Mouse (Mus musculus): ENCODE data around the gene March8. TPM values are rescaled to one million over a fixed set of nuclear protein-coding genes. Genes with fewer than 3 reads are reported as not detected.

March8 gene
- polyA plus RNA-seq, 1 experiment from 2014 or later: 68.5 TPM

- 95% methylated on average over 1 of the region's 1 CpGs for WGBS
Measured at GRCm38 (mm10) chr6:116374136-116374535, 36.3 kb downstream of the March8 start.

GRCm38 (mm10) chr6:116374618-116375017, 36.8 kb downstream of the March8 start:
- ATAC-seq: no peak
- Histone ChIP-seq H3K9me3 (no peaks in the 10 kb centered on the region), H3K4me2 (replicated peaks) (no peak overlapping the region)

More at GRCm38 (mm10) chr6:116374136-116374535, 36.3 kb downstream of the March8 start:
- no peak overlapping the region for H3K27ac ChIP-seq
- no peaks in the 10 kb centered on the region for H3K36me3 ChIP-seq
- no peaks in the 10 kb centered on the region for H3K9me3 ChIP-seq
- ATAC-seq: no peak
- 0 out of 2 replicates have a peak, but pooled peaks cover 4% of the 10 kb centered on the region for H3K4me1 ChIP-seq (replicated peaks)
- H3K4me3 ChIP-seq (replicated peaks): no peak overlapping the region
- no peaks in the 10 kb centered on the region for H3K27me3 ChIP-seq
- no peak overlapping the region for H3K9ac ChIP-seq (replicated peaks)
- no peak overlapping the region for H3K4me2 ChIP-seq (replicated peaks)

GRCm38 (mm10) chr6:116378892-116379291, 41.1 kb downstream of the March8 start:
- Histone ChIP-seq H3K27ac (no peak overlapping the region), H3K9me3 (no peaks in the 10 kb centered on the region), H3K4me2 (replicated peaks) (no peak overlapping the region), H3K36me3 (no peaks in the 10 kb centered on the region; the same call in 1 of the 2 replicates), H3K4me3 (replicated peaks) (no peak overlapping the region), H3K4me1 (replicated peaks) (peaks cover 11% of the 10 kb centered on the region), H3K27me3 (no peaks in the 10 kb centered on the region), H3K9ac (replicated peaks) (no peak overlapping the region)
- no peak for ATAC-seq
- 95% methylated on average over 7 of the region's 7 CpGs for WGBS

More at GRCm38 (mm10) chr6:116374618-116375017, 36.8 kb downstream of the March8 start:
- Histone ChIP-seq H3K4me1 (replicated peaks) (0 out of 2 replicates have a peak, but pooled peaks cover 4% of the 10 kb centered on the region), H3K4me3 (replicated peaks) (no peak overlapping the region), H3K27me3 (no peaks in the 10 kb centered on the region), H3K27ac (no peak overlapping the region), H3K36me3 (no peaks in the 10 kb centered on the region; the same call in 1 of the 2 replicates), H3K9ac (replicated peaks) (no peak overlapping the region)

DNA sequence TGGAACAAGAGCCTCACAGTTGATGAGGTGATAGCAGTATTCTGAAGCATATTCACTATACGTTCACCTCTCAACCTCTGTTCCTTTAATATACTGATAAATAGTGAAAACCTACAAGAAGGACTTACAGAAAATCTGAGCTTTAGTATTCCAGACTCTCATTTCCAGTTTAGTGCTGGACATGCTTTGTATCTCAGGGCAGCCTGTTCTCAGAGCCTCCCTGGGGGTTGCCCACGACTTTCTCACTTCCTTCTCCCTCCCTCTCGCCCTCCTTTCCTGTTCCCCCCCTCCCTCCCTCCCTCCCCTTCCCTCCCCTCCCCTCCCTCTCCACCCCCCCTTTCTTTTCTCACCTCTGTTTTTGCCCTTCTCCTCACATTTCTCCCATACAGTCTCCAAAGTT, 42.3 kb downstream of the March8 start:
- ATAC-seq: no peak
- Histone ChIP-seq H3K9ac (replicated peaks) (no peak overlapping the region), H3K9me3 (no peaks in the 10 kb centered on the region), H3K27me3 (no peaks in the 10 kb centered on the region), H3K4me2 (replicated peaks) (no peak overlapping the region), H3K4me1 (replicated peaks) (peaks cover 15% of the 10 kb centered on the region), H3K36me3 (no peaks in the 10 kb centered on the region; the same call in 1 of the 2 replicates), H3K27ac (no peak overlapping the region), H3K4me3 (replicated peaks) (no peak overlapping the region)
- WGBS: 56% methylated on average over 3 of the region's 3 CpGs

DNA sequence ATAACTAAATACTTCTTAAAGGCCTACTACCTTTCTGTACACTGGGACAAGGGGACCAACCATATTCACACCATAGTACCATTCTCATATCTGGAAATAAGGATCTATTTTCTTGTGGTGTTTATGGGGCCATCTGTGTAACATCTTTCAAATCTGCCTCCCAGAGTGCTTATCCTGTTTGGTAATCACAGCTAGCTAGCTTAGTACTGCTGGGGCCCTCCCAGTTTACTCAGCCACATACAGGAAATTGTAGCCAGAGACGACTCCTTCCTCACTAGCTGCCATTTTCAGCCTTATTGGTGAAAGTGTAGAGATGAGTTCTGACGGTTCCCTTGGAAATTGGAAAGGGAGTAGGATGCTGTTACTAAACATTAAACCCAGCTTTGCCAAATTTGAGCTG, 43.8 kb downstream of the March8 start:
- Histone ChIP-seq H3K4me1 (replicated peaks) (peaks cover 28% of the 10 kb centered on the region), H3K27me3 (no peaks in the 10 kb centered on the region), H3K9ac (replicated peaks) (no peak overlapping the region), H3K4me2 (replicated peaks) (no peak overlapping the region), H3K36me3 (no peaks in the 10 kb centered on the region; the same call in 1 of the 2 replicates), H3K27ac (no peak overlapping the region), H3K4me3 (replicated peaks) (no peak overlapping the region), H3K9me3 (no peaks in the 10 kb centered on the region)
- no peak for ATAC-seq
- WGBS: 84% methylated on average over 2 of the region's 2 CpGs

- ATAC-seq: peak; percentile 46; the same call in 1 of the 2 replicates
- H3K27ac ChIP-seq: peak overlapping the region; percentile 42; the same call in 1 of the 2 replicates
- H3K36me3 ChIP-seq: no peaks in the 10 kb centered on the region; the same call in 1 of the 2 replicates
- no peak overlapping the region for H3K4me2 ChIP-seq (replicated peaks)
- no peaks in the 10 kb centered on the region for H3K27me3 ChIP-seq
- H3K4me3 ChIP-seq (replicated peaks): no peak overlapping the region
- no peak overlapping the region for H3K9ac ChIP-seq (replicated peaks)
- 55% methylated on average over 10 of the region's 10 CpGs for WGBS
- no peaks in the 10 kb centered on the region for H3K9me3 ChIP-seq
- peaks cover 31% of the 10 kb centered on the region for H3K4me1 ChIP-seq (replicated peaks)
Measured at GRCm38 (mm10) chr6:116383582-116383981, 45.8 kb downstream of the March8 start.

DNA sequence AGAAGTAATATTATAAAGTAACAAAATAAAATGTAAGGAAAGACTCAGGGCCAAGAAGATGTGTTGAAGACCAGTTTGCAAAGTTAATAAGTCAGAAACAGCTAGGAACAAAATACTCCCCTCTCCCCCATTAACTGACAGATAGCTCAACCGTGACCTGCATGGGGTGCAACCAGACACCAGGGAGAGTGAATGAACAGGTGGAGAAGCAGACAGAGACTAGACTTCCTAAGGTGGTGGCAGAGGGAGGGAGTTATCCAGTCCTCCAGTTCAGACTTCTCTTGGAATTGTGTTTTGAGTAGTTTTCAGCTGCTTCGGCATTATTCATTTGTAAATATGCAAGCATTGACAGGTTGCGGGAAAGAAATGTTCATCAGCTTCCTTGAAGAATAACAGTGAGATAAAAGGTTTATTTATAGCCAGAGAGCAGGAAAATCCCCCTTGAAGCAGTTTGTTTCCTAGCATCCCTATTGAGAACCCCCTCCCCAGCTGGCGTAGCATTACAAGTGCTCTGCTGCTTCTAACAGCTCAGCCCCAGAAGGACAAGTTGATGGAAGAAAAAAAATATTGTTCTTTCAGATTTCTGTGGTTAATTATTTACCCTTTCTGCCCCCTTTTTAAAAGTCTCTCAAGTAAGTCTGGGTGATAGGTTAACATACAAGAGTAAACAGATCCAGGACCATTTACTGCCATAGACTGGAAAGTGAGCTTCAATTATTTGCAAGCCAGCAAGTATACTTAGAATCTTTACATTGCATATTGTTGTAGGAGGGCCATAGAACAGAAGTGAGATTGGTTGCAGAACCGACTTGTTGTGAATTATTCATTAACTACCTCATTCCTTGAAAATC, 47.6 kb downstream of the March8 start:
- Histone ChIP-seq H3K27me3 (no peaks in the 10 kb centered on the region), H3K4me3 (replicated peaks) (no peak overlapping the region), H3K9ac (replicated peaks) (peak overlapping the region; percentile 47; the same call in 1 of the 2 replicates), H3K27ac (peak overlapping the region; percentile 79), H3K4me2 (replicated peaks) (peak overlapping the region; percentile 42), H3K9me3 (no peaks in the 10 kb centered on the region), H3K36me3 (no peaks in the 10 kb centered on the region), H3K4me1 (replicated peaks) (peaks cover 31% of the 10 kb centered on the region)
- WGBS: 20% methylated on average over 5 of the region's 5 CpGs
- ATAC-seq: peak; percentile 29; the same call in 1 of the 2 replicates

DNA sequence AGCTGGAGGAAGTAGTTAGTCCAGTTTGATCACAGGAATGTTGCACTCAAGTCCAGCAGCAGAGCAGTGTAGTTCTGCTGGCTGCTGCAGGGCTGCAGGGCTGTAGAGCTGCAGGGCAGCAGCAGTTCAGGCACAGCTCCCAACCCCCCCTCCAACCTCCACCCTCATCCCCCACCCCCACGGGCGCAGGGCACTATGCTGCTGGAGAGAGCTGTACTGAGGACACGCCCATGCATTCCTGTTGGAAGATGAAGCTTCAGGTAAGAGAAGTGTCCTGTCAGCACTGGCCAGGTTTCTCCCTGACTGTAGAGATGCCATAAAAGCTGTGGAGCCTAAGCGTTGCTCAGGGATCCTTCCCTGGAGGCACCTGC, 48.2 kb downstream of the March8 start:
- peak overlapping the region; percentile 15 for H3K4me3 ChIP-seq (replicated peaks)
- peak overlapping the region; percentile 42 for H3K4me2 ChIP-seq (replicated peaks)
- peak; percentile 77 for ATAC-seq
- peaks cover 31% of the 10 kb centered on the region for H3K4me1 ChIP-seq (replicated peaks)
- H3K27me3 ChIP-seq: no peaks in the 10 kb centered on the region
- H3K36me3 ChIP-seq: no peaks in the 10 kb centered on the region
- peak overlapping the region; percentile 79 for H3K27ac ChIP-seq
- H3K9ac ChIP-seq (replicated peaks): peak overlapping the region; percentile 47; the same call in 1 of the 2 replicates
- H3K9me3 ChIP-seq: no peaks in the 10 kb centered on the region
- WGBS: 23% methylated on average over 4 of the region's 4 CpGs

GRCm38 (mm10) chr6:116386506-116386905, 48.7 kb downstream of the March8 start:
- H3K4me1 ChIP-seq (replicated peaks): peaks cover 31% of the 10 kb centered on the region
- H3K9me3 ChIP-seq: no peaks in the 10 kb centered on the region
- ATAC-seq: 0 out of 2 replicates have a peak, but pooled peaks have one; percentile 18
- peak overlapping the region; percentile 31; the same call in 1 of the 2 replicates for H3K27ac ChIP-seq
- no peaks in the 10 kb centered on the region for H3K27me3 ChIP-seq
- H3K9ac ChIP-seq (replicated peaks): peak overlapping the region; percentile 32; the same call in 1 of the 2 replicates
- 32% methylated on average over 3 of the region's 3 CpGs for WGBS
- peak overlapping the region; percentile 42 for H3K4me2 ChIP-seq (replicated peaks)
- H3K4me3 ChIP-seq (replicated peaks): peak overlapping the region; percentile 7; the same call in 1 of the 2 replicates
- H3K36me3 ChIP-seq: no peaks in the 10 kb centered on the region

- Histone ChIP-seq H3K4me1 (replicated peaks) (peaks cover 28% of the 10 kb centered on the region), H3K4me3 (replicated peaks) (no peak overlapping the region), H3K36me3 (no peaks in the 10 kb centered on the region), H3K4me2 (replicated peaks) (no peak overlapping the region), H3K9me3 (no peaks in the 10 kb centered on the region), H3K9ac (replicated peaks) (no peak overlapping the region), H3K27me3 (no peaks in the 10 kb centered on the region), H3K27ac (no peak overlapping the region)
- WGBS: 95% methylated on average over 1 of the region's 1 CpGs
- ATAC-seq: no peak
Measured at GRCm38 (mm10) chr6:116388068-116388467, 50.2 kb downstream of the March8 start.

DNA sequence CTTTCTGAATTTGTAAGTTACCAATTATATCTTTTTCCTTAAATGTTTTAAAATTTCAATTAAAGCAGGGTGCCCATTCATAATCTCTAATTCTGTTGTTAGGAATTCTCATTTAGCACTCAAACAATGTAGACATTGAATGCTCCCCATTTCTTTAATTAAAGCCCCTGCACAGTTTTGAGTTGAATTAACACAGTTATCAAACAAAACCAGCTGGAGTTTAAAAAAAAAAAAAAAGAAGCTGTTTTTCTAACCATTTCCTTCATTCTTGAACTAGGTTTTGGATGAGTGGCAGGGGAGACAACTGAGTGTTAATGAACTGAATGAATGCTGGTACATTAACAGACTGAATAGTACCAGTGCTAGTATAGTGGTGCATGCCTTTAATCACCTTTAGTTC, 51.7 kb downstream of the March8 start:
- Histone ChIP-seq H3K27me3 (no peaks in the 10 kb centered on the region), H3K4me2 (replicated peaks) (no peak overlapping the region), H3K27ac (no peak overlapping the region), H3K4me1 (replicated peaks) (peaks cover 21% of the 10 kb centered on the region), H3K9me3 (no peaks in the 10 kb centered on the region), H3K4me3 (replicated peaks) (no peak overlapping the region), H3K9ac (replicated peaks) (no peak overlapping the region), H3K36me3 (no peaks in the 10 kb centered on the region)
- no peak for ATAC-seq

DNA sequence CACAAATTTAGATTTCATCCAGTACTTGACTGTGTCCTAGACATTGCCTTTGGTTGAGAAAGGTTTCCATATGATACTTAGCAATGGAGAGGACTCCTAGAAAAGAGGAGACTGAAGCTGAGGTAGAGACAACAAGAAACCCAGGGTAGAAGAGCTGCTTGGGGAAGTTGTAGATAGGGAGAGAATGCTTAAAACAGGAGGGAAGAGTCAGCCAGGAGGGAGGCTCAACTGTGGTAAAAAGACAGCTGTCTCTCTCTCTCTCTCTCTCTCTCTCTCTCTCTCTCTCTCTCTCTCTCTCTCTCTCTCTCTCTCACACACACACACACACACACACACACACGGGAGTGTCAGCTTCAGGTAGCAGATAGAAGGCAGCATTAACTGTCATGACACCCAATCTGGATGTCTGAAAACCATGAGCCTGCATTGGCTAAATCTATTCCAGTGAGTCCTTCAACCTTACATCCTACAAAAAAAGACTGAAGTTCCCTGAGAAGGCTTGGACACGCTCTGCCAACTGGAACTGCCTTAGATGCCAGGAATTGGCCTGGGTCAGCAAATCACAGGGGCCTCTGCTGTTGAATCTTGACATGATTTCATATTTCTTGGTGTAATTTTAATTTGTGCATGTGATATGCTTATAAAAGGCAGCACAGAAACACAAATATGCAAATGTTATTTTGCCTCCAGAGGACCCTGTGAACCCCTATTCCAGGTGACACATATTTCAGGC, 57.3 kb downstream of the March8 start:
- peaks cover 31% of the 10 kb centered on the region for H3K4me1 ChIP-seq (replicated peaks)
- ATAC-seq: no peak
- H3K36me3 ChIP-seq: no peaks in the 10 kb centered on the region
- no peak overlapping the region for H3K4me2 ChIP-seq (replicated peaks)
- no peak overlapping the region for H3K4me3 ChIP-seq (replicated peaks)
- H3K9me3 ChIP-seq: no peaks in the 10 kb centered on the region
- WGBS: 80% methylated on average over 2 of the region's 2 CpGs
- H3K27ac ChIP-seq: no peak overlapping the region
- no peak overlapping the region for H3K9ac ChIP-seq (replicated peaks)
- H3K27me3 ChIP-seq: no peaks in the 10 kb centered on the region

All from midbrain, embryonic 13.5 days (tissue).